ENCODE assay signal across 14 mouse cellular contexts in genomic region chr2:66580026-66580808, GRCm38 (mm10). TPM values are rescaled to one million over a fixed set of nuclear protein-coding genes. Genes with fewer than 3 reads are reported as not detected.
DNase-seq lines count a peak whose midpoint lies in the region; ATAC-seq and TF ChIP-seq lines count a peak whose summit lies in the region.
"Had no signal": no experiment of that assay in that cellular context is flagged by ENCODE, and none has a peak within 500 bp of the region (broad histone marks: within the 10 kb centered on the region; RNA-seq: fewer than 3 reads in every experiment).

No protein-coding gene starts in this region.

- peak; percentile 55 for DNase-seq in brain, adult 2 months (ENCODE audit: low read depth, low spot score)
- DNase-seq in embryo, embryonic 10.5 days (ENCODE audit: low spot score): peak; percentile 24
- peak; percentile 76 for DNase-seq in midbrain, postnatal 0 days (ENCODE audit: low spot score)
- DNase-seq in adrenal gland, adult 8-10 months: no peak
- no peak for DNase-seq in left cerebral cortex, adult 18-20 months (ENCODE audit: low spot score in 2 of 2)
- DNase-seq in right cerebral cortex, postnatal 10 days (ENCODE audit: low spot score in 2 of 2): no peak
- DNase-seq: adrenal gland, postnatal 14 days; cerebellum, adult 18-20 months; heart, postnatal 14 days; lung, postnatal 36 days had no signal

- no peak overlapping the region for H3K4me3 ChIP-seq in hindbrain, embryonic 13.5 days
- no peak overlapping the region for H3K4me3 ChIP-seq in midbrain, postnatal 0 days (ENCODE audit: low read depth, low read length)
- H3K4me3 ChIP-seq: liver, embryonic 15.5 days; myocyte had no signal

- H3K27me3 ChIP-seq in hindbrain, embryonic 13.5 days: no peaks in the 10 kb centered on the region
- no peaks in the 10 kb centered on the region for H3K27me3 ChIP-seq in midbrain, postnatal 0 days (ENCODE audit: insufficient read depth, low read length)
- H3K27me3 ChIP-seq: liver, embryonic 15.5 days had no signal

- H3K27ac ChIP-seq in hindbrain, embryonic 13.5 days: peak overlapping the region; percentile 62; the same call in 1 of the 2 replicates
- H3K27ac ChIP-seq in midbrain, postnatal 0 days (ENCODE audit: low read depth, low read length): no peak overlapping the region
- H3K27ac ChIP-seq: liver, embryonic 15.5 days had no signal

- H3K9ac ChIP-seq in hindbrain, embryonic 13.5 days: no peak overlapping the region
- no peak overlapping the region for H3K9ac ChIP-seq in midbrain, postnatal 0 days (replicated peaks; ENCODE audit: low read length, poor library complexity, severe bottlenecking)
- H3K9ac ChIP-seq: liver, embryonic 15.5 days had no signal

- 60% methylated on average over 5 of the region's 5 CpGs for WGBS in hindbrain, embryonic 13.5 days
- WGBS in midbrain, postnatal 0 days: 53% methylated on average over 5 of the region's 5 CpGs

- peaks cover 6% of the 10 kb centered on the region; the same call in 1 of the 2 replicates for H3K4me1 ChIP-seq in hindbrain, embryonic 13.5 days (replicated peaks)
- H3K4me1 ChIP-seq in midbrain, postnatal 0 days (ENCODE audit: insufficient read depth, low read length): peaks cover 3% of the 10 kb centered on the region; the same call in 1 of the 2 replicates
- H3K4me1 ChIP-seq: liver, embryonic 15.5 days had no signal

- no peaks in the 10 kb centered on the region for H3K9me3 ChIP-seq in hindbrain, embryonic 13.5 days
- H3K9me3 ChIP-seq in midbrain, postnatal 0 days (ENCODE audit: low read length): no peaks in the 10 kb centered on the region
- H3K9me3 ChIP-seq: liver, embryonic 15.5 days had no signal

- ATAC-seq in hindbrain, embryonic 13.5 days (ENCODE audit: low FRiP score): peak; percentile 93
- ATAC-seq in midbrain, postnatal 0 days (ENCODE audit: low FRiP score): peak; percentile 80
- ATAC-seq: intestine, postnatal 0 days had no signal

- no peak for TF ChIP-seq CTCF in midbrain, postnatal 0 days (IDR thresholded peaks at IDR 0.05)

- H3K36me3 ChIP-seq in hindbrain, embryonic 13.5 days: no peaks in the 10 kb centered on the region
- no peaks in the 10 kb centered on the region for H3K36me3 ChIP-seq in midbrain, postnatal 0 days (ENCODE audit: insufficient read depth, low read length)
- H3K36me3 ChIP-seq: liver, embryonic 15.5 days had no signal

- no peak overlapping the region for H3K4me2 ChIP-seq in hindbrain, embryonic 13.5 days
- H3K4me2 ChIP-seq in midbrain, postnatal 0 days (ENCODE audit: low read depth, low read length, poor library complexity, severe bottlenecking): no peak overlapping the region
- H3K4me2 ChIP-seq: liver, embryonic 15.5 days had no signal

RNA-seq across cellular contexts. Expression of gene Scn9a, which starts 54.5 kb away (rescaled TPM):
- polyA plus RNA-seq in hindbrain, embryonic 13.5 days (2015; fragmentation: Nextera tagmentation; extraction: Ambion mirVana): 14.8 and 16.2 TPM in 2 replicates
- total RNA-seq in midbrain, postnatal 0 days (2014; rRNA removed): 8.7 and 18.1 TPM in 2 replicates
- polyA plus RNA-seq in midbrain, postnatal 0 days (2015; fragmentation: Nextera tagmentation; extraction: Ambion mirVana): 11.1 and 14.5 TPM in 2 replicates
- 1 to 10 TPM in 2 of 4 experiments, under 1 TPM in 2; 0.58 to 2.3 (median 1.2) TPM for total RNA-seq in adrenal gland, adult 8-10 months (2022)
- 1 to 10 TPM; 3.2 to 3.7 TPM for total RNA-seq in left cerebral cortex, adult 18-20 months (2021)

Comparison
In these comparisons a context has a peak if more than half of its experiments do, and no peak if none do; other contexts are left out.
1. DNase-seq: peak in brain, adult 2 months (single experiment), embryo, embryonic 10.5 days (single experiment) and midbrain, postnatal 0 days (single experiment); none in adrenal gland, adult 8-10 months (single experiment), left cerebral cortex, adult 18-20 months (0 of 2) and right cerebral cortex, postnatal 10 days (0 of 2).